Mouse (Mus musculus) liver, embryonic 14.5 days (tissue): ENCODE data around the gene Kat6b. TPM values are rescaled to one million over a fixed set of nuclear protein-coding genes. Genes with fewer than 3 reads are reported as not detected.

ENCODE experiments used
- ATAC-seq: fragments of 200-750 bp; cut with Nextera tagmentation; 2 replicates; pipeline ENCODE4 v1.8.0; 2017; ENCODE audit warnings: moderate number of reproducible peaks, mild to moderate bottlenecking, moderate library complexity; ENCODE audit not compliant: insufficient read depth
- DNase-seq, 3 experiments: peaks; one replicate each; pipeline ENCODE4 v3.0.0-alpha.2; 2012 to 2013; ENCODE audit warnings: low read depth in 3 of 3, low spot score in 3 of 3
- H3K27ac ChIP-seq: fragments of 300-500 bp; sonication (generic); 2 replicates; pipeline ENCODE4 v1.5.1; 2014; ENCODE audit warnings: moderate library complexity, mild to moderate bottlenecking, control low read depth, inconsistent platforms
- H3K27me3 ChIP-seq: fragments of 300-500 bp; sonication (generic); 2 replicates; pipeline ENCODE4 v1.6.1; 2014; ENCODE audit warnings: mild to moderate bottlenecking, low read length, moderate library complexity; ENCODE audit not compliant: control insufficient read depth, insufficient read depth
- H3K36me3 ChIP-seq: fragments of 300-500 bp; sonication (generic); replicated peaks from 2 replicates; pipeline ENCODE4 v1.6.1; 2014; ENCODE audit warnings: low read depth; ENCODE audit not compliant: control insufficient read depth, insufficient read depth
- H3K4me1 ChIP-seq, 2 experiments: fragments of 200-500 bp in 1 of 2; fragments of 300-500 bp in 1 of 2; sonication (generic) in 1 of 2; replicated peaks; 2 replicates each; pipeline ENCODE4 v1.6.1; 2012 to 2014; ENCODE audit warnings: antibody characterized with exemption in 1 of 2, inconsistent platforms in 1 of 2, low read length in 1 of 2; ENCODE audit not compliant: control insufficient read depth in 2 of 2, insufficient read depth in 2 of 2
- H3K4me2 ChIP-seq: fragments of 300-500 bp; sonication (generic); 2 replicates; pipeline ENCODE4 v1.6.1; 2014; ENCODE audit warnings: low read depth, mild to moderate bottlenecking, control low read depth, moderate library complexity
- H3K4me3 ChIP-seq, 2 experiments: fragments of 200-500 bp in 1 of 2; fragments of 300-500 bp in 1 of 2; sonication (generic) in 1 of 2; 2 replicates each; pipeline ENCODE4 v1.5.1; 2012 to 2014; ENCODE audit warnings: low read depth in 2 of 2, low read length in 2 of 2, mild to moderate bottlenecking in 2 of 2, control low read depth in 1 of 2, inconsistent platforms in 1 of 2, moderate library complexity in 1 of 2; ENCODE audit not compliant: insufficient read depth in 1 of 2
- H3K9ac ChIP-seq: fragments of 300-500 bp; sonication (generic); replicated peaks from 2 replicates; pipeline ENCODE4 v1.6.1; 2014; ENCODE audit warnings: mild to moderate bottlenecking, control low read depth, moderate library complexity
- H3K9me3 ChIP-seq: fragments of 300-500 bp; sonication (generic); 2 replicates; pipeline ENCODE4 v1.6.1; 2016; ENCODE audit warnings: low read length, mixed read lengths; ENCODE audit not compliant: control insufficient read depth
- CTCF ChIP-seq: IDR thresholded peaks from 2 replicates; pipeline ENCODE4 v1.5.1; 2016; ENCODE audit warnings: antibody characterized with exemption, low read depth, control low read depth
- EP300 ChIP-seq: IDR thresholded peaks from 2 replicates; pipeline ENCODE4 v1.6.1; 2016; ENCODE audit warnings: antibody characterized with exemption, low read depth
- WGBS: fragments of 180-500 bp; shearing (Covaris S2); extraction: QIAGEN DNeasy Blood & Tissue Kit; methylation state at CpG from one replicate; pipeline ENCODE4 v1.1.7; 2014; ENCODE audit not compliant: insufficient replicate concordance; 5-methylcytosine and 5-hydroxymethylcytosine counted together
- polyA plus RNA-seq, 2 experiments: library from polyadenylated mRNA; depleted of rRNA in 1 of 2; stranded (reverse) in 1 of 2; unstranded in 1 of 2; fragments of >200 nt; fragmentation: Nextera tagmentation in 1 of 2; extraction: Ambion mirVana in 1 of 2; gene quantifications; 2 replicates each; pipeline versions ENCODE4 v1.2.1 to v1.2.3; 2012 to 2014

Gene Kat6b
- polyA plus RNA-seq, 2 experiments, result 0.93 to 1.4 TPM

DNA sequence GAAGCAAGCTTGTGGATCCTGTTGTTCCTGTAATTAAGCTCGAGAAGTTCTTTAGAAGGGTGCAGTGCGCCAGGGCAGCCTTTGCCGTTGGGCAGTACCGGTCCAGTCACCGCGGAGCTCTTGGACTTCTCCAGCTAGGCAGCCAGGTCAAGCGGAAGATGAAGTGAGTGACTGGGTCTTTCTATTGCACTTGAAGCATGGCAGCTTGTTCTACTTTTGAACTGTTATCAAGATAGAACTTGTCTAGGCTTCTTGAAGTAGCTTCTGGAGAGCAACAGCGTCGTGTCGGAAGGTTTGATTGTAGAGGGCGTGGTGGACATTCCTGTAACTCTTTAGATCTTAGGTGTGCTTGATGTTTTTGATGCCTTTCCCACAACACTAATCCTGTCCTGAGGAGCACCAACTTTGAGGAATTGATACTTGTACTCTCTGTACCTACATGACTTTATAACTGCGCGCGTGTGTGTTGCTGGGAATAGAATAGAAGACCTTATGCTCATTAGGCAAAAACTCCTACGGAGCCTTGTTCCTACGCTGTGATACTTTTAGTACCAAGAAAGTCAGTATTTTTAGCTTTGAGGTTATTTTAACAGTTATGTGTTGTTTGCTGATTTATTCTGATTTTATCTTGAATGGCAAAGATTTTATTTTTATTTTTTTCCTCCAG is 41.2 kb downstream of the Kat6b start:
- Histone ChIP-seq H3K27me3 (no peaks in the 10 kb centered on the region), H3K4me1 (peaks cover 15 to 30% of the 10 kb centered on the region in 2 experiments), H3K9ac (no peak overlapping the region), H3K9me3 (no peaks in the 10 kb centered on the region), H3K4me2 (no peak overlapping the region), H3K36me3 (no peaks in the 10 kb centered on the region), H3K27ac (no peak overlapping the region), H3K4me3 (no peak overlapping the region)
- DNase-seq (no peak), ATAC-seq (no peak)
- 72% methylated on average over 16 of the region's 16 CpGs for WGBS
- TF ChIP-seq EP300 (no peak), CTCF (no peak)

DNA sequence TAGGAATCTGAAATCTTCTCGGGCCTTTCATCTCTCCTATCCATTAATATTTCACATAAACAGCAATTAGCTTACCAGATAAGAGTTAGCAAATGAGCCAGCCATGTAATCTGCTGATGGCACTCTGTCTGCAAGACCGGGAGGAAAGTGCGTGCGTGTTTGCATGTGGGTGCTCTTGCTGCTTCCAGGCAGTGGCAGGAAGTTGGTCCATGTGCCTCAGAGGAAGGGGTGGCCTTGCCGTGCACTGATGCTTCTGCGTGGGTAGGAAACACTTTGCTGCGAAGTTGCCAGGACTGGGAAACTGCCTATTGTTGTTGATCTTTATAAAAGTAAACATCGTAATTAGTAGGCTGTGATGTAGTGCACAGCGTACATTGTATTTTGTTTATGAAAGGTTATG is 42.0 kb downstream of the Kat6b start:
- TF ChIP-seq CTCF (no peak), EP300 (no peak)
- WGBS, result 31% methylated on average over 9 of the region's 9 CpGs
- H3K27ac ChIP-seq, result no peak overlapping the region

DNA sequence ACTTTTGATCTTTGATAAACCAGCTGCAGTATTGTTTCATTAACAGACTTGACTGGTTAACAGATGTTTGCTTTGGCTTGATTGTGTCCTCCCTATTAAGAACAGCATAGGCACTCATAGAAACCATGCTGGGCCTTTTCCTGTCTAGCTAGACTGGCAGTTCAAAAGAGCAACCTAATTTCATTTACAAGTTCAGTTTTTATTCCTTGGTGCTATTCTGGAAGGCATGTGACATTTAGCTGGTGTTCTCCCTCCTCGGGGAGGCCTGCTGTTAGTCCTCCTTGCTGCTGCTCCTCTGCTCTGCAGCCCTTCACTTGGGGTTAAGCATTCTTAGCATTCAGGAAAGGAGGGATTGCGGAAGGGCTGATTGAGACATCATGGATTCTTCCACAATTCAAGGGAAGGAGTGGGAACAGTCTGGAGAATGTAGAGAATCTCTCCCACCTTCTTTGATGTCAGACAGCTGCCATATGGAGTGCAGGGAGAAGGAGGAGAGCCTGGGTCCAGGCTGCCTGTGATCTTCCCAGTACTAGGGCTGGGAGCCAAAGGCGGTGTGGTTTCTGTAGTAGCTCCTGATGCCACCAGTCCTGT is 42.7 kb downstream of the Kat6b start:
- Histone ChIP-seq H3K9ac (no peak overlapping the region), H3K4me2 (no peak overlapping the region), H3K4me3 (no peak overlapping the region), H3K9me3 (no peaks in the 10 kb centered on the region), H3K27ac (no peak overlapping the region), H3K4me1 (peaks cover 15 to 30% of the 10 kb centered on the region in 2 experiments), H3K36me3 (no peaks in the 10 kb centered on the region), H3K27me3 (no peaks in the 10 kb centered on the region)
- DNase-seq (no peak), ATAC-seq (no peak)
- TF ChIP-seq CTCF (no peak), EP300 (no peak)
- 74% methylated on average over 3 of the region's 3 CpGs for WGBS

More for the DNA sequence above, 42.0 kb downstream of the Kat6b start:
- H3K9me3 ChIP-seq, result no peaks in the 10 kb centered on the region
- H3K4me3 ChIP-seq, result no peak overlapping the region
- ATAC-seq (no peak), DNase-seq (no peak)
- H3K4me2 ChIP-seq, result no peak overlapping the region
- no peak overlapping the region for H3K9ac ChIP-seq
- H3K36me3 ChIP-seq, result no peaks in the 10 kb centered on the region
- H3K27me3 ChIP-seq, result no peaks in the 10 kb centered on the region
- H3K4me1 ChIP-seq, result peaks cover 15 to 30% of the 10 kb centered on the region in 2 experiments

GRCm38 (mm10) chr14:21525674-21526073 is 44.4 kb downstream of the Kat6b start:
- no peaks in the 10 kb centered on the region for H3K36me3 ChIP-seq
- peaks cover 6 to 16% of the 10 kb centered on the region in 2 experiments; a peak in 3 of 4 replicates for H3K4me1 ChIP-seq
- no peaks in the 10 kb centered on the region for H3K9me3 ChIP-seq
- H3K27ac ChIP-seq, result no peak overlapping the region
- ATAC-seq (no peak), DNase-seq (no peak)
- H3K4me2 ChIP-seq, result no peak overlapping the region
- H3K27me3 ChIP-seq, result no peaks in the 10 kb centered on the region
- no peak overlapping the region for H3K4me3 ChIP-seq
- H3K9ac ChIP-seq, result no peak overlapping the region
- TF ChIP-seq CTCF (no peak), EP300 (no peak)
- WGBS, result 51% methylated on average over 4 of the region's 4 CpGs

GRCm38 (mm10) chr14:21533566-21533965 is 52.3 kb downstream of the Kat6b start:
- H3K27ac ChIP-seq, result no peak overlapping the region
- DNase-seq (no peak), ATAC-seq (no peak)
- H3K4me2 ChIP-seq, result no peak overlapping the region
- TF ChIP-seq CTCF (no peak), EP300 (no peak)
- peaks cover 2 to 6% of the 10 kb centered on the region in 2 experiments; a peak in 3 of 4 replicates for H3K4me1 ChIP-seq
- no peaks in the 10 kb centered on the region for H3K27me3 ChIP-seq
- WGBS, result 76% methylated on average over 4 of the region's 4 CpGs
- H3K36me3 ChIP-seq, result no peaks in the 10 kb centered on the region
- H3K9ac ChIP-seq, result no peak overlapping the region
- no peaks in the 10 kb centered on the region for H3K9me3 ChIP-seq
- no peak overlapping the region for H3K4me3 ChIP-seq
